Mouse (Mus musculus): ENCODE results near the gene Adss.

GRCm38 (mm10) chr1:177729043-177730024 is 67.0 kb downstream of the Adss start, which contains the start of gene 1700016C15Rik:
- TF ChIP-seq CTCF (IDR thresholded peaks at IDR 0.05) (no peak), EP300 (IDR thresholded peaks at IDR 0.05) (peak; percentile 68; the same call in 1 of the 2 replicates)

Data from lung, postnatal 0 days (tissue).